Mouse (Mus musculus) left cerebral cortex, adult 8-10 months (tissue): ENCODE measurements around the gene Lrsam1. TPM values are rescaled to one million over a fixed set of nuclear protein-coding genes. Genes with fewer than 3 reads are reported as not detected.

Experiments
- DNase-seq, 2 experiments: peaks; one replicate each; pipeline ENCODE4 v3.0.0; 2022; ENCODE audit warnings: low spot score in 2 of 2
- total RNA-seq, 4 experiments: library from RNA; stranded (reverse); gene quantifications; 2 replicates each; pipeline ENCODE4 v1.2.4; 2022

Gene Lrsam1
- total RNA-seq, 4 experiments from 2014 or later, result 37.5 to 44.2 (median 38.6) TPM

- DNase-seq, result peak; percentile 84 to 88
Measured at GRCm38 (mm10) chr2:32966689-32967631, 5.5 kb upstream of the Lrsam1 start.

GRCm38 (mm10) chr2:32966184-32966688 lies 4.8 kb upstream of the Lrsam1 start:
- DNase-seq, result no peak

- DNase-seq, result no peak
Measured at GRCm38 (mm10) chr2:32965511-32966183, 4.2 kb upstream of the Lrsam1 start.

- no peak for DNase-seq
Measured at GRCm38 (mm10) chr2:32964659-32965457, 3.4 kb upstream of the Lrsam1 start.

- DNase-seq, result no peak
Measured at GRCm38 (mm10) chr2:32963981-32964380, 2.6 kb upstream of the Lrsam1 start.

- DNase-seq, result no peak
Measured at GRCm38 (mm10) chr2:32963544-32963943, 2.1 kb upstream of the Lrsam1 start.

- no peak for DNase-seq
Measured at GRCm38 (mm10) chr2:32962875-32963220, 1.4 kb upstream of the Lrsam1 start.

GRCm38 (mm10) chr2:32962062-32962874 lies 854 bp upstream of the Lrsam1 start:
- no peak for DNase-seq

GRCm38 (mm10) chr2:32960273-32960672 lies 1.1 kb downstream of the Lrsam1 start:
- no peak for DNase-seq

GRCm38 (mm10) chr2:32957344-32957743 lies 4.1 kb downstream of the Lrsam1 start:
- no peak for DNase-seq

- DNase-seq, result no peak
Measured at GRCm38 (mm10) chr2:32954581-32954980, 6.8 kb downstream of the Lrsam1 start.

- no peak for DNase-seq
Measured at GRCm38 (mm10) chr2:32947454-32947853, 14.0 kb downstream of the Lrsam1 start.

- DNase-seq, result no peak
Measured at GRCm38 (mm10) chr2:32940483-32940882, 20.9 kb downstream of the Lrsam1 start.

- DNase-seq, result no peak
Measured at GRCm38 (mm10) chr2:32939418-32939817, 22.0 kb downstream of the Lrsam1 start.

GRCm38 (mm10) chr2:32938741-32939140 lies 22.7 kb downstream of the Lrsam1 start:
- DNase-seq, result no peak

GRCm38 (mm10) chr2:32931730-32932129 lies 29.7 kb downstream of the Lrsam1 start:
- DNase-seq, result no peak

GRCm38 (mm10) chr2:32928947-32929829 lies 32.2 kb downstream of the Lrsam1 start:
- DNase-seq, result no peak

- DNase-seq, result peak; percentile 55 to 64
Measured at GRCm38 (mm10) chr2:32928235-32928946, 33.0 kb downstream of the Lrsam1 start.

GRCm38 (mm10) chr2:32927624-32928234 lies 33.7 kb downstream of the Lrsam1 start:
- no peak for DNase-seq
